Mouse (Mus musculus): Measurements from ENCODE around the gene Fam169a.

The Fam169a gene

GRCm38 (mm10) chr13:97180113-97180828 lies 113.2 kb downstream of the Fam169a start:
- no peak for DNase-seq (ENCODE audit: low read depth, low spot score)
